Mouse (Mus musculus): Measurements from ENCODE around the gene Epha2. TPM values are rescaled to one million over a fixed set of nuclear protein-coding genes. Genes with fewer than 3 reads are reported as not detected.

Gene Epha2
- polyA plus RNA-seq, 1 experiment, result 86.3 TPM

DNA sequence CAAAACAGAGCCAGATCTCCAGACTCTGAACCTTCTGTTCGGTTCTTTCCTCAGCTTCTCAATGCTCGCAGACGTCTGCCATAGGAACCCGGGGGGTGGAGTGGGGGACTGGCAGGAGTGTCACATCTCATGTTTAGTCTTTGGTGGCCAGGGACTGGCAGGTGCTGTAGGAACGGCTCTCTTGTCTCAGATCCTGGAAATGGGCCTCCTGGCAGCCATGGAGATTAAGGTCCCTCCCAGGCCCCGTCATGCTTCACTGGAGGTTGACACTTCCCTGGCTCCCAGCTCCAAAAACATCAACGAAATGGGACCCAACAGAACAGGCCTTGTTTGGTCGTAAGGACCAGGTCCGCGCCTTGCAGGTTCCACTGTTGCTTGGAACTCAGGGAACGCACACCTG is 47.6 kb downstream of the Epha2 start:
- 85% methylated on average over 11 of the region's 11 CpGs for WGBS
- H3K4me3 ChIP-seq (ENCODE audit: low read depth, low read length), result no peak overlapping the region
- H3K36me3 ChIP-seq (ENCODE audit: control insufficient read depth, insufficient read depth, low read length), result no peaks in the 10 kb centered on the region
- peaks cover 4% of the 10 kb centered on the region; the same call in 1 of the 2 replicates for H3K4me1 ChIP-seq (ENCODE audit: control insufficient read depth, insufficient read depth, insufficient read length, low read length)
- no peaks in the 10 kb centered on the region for H3K27me3 ChIP-seq (ENCODE audit: control insufficient read depth, insufficient read depth, low read length)
- H3K27ac ChIP-seq (ENCODE audit: insufficient read depth, low read depth, low read length), result no peak overlapping the region
- no peak for TF ChIP-seq CTCF (IDR thresholded peaks at IDR 0.05; ENCODE audit: extremely low read depth, insufficient read length, insufficient replicate concordance, low read depth, low read length)
- TF ChIP-seq POLR2A (IDR thresholded peaks at IDR 0.05; ENCODE audit: low read depth, low read length), result no peak

DNA sequence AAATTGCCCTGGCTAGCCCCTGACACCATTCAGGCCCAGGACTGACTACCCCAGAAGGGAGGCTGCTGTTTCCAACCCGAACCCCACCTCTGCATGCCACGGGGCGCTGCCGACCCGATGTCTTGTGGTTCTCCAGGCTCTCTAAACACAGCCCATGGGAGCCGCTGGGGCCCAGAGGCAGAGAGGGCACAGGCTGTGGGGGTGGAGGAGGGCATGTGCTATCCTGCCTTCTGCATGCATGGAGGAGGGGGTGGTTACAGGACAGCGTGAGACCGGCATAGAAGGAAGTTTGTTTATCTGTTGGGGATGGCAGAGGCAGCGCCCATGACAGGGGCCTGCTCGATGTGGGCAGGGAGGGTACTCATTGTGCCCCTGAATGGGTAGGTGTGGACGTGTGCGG is 49.0 kb downstream of the Epha2 start:
- peaks cover 10% of the 10 kb centered on the region; the same call in 1 of the 2 replicates for H3K4me1 ChIP-seq (ENCODE audit: control insufficient read depth, insufficient read depth, insufficient read length, low read length)
- no peak overlapping the region for H3K27ac ChIP-seq (ENCODE audit: insufficient read depth, low read depth, low read length)
- H3K36me3 ChIP-seq (ENCODE audit: control insufficient read depth, insufficient read depth, low read length), result no peaks in the 10 kb centered on the region
- 79% methylated on average over 12 of the region's 12 CpGs for WGBS
- H3K27me3 ChIP-seq (ENCODE audit: control insufficient read depth, insufficient read depth, low read length), result no peaks in the 10 kb centered on the region
- H3K4me3 ChIP-seq (ENCODE audit: low read depth, low read length), result no peak overlapping the region
- TF ChIP-seq POLR2A (IDR thresholded peaks at IDR 0.05; ENCODE audit: low read depth, low read length) (no peak), CTCF (IDR thresholded peaks at IDR 0.05; ENCODE audit: extremely low read depth, insufficient read length, insufficient replicate concordance, low read depth, low read length) (no peak)

DNA sequence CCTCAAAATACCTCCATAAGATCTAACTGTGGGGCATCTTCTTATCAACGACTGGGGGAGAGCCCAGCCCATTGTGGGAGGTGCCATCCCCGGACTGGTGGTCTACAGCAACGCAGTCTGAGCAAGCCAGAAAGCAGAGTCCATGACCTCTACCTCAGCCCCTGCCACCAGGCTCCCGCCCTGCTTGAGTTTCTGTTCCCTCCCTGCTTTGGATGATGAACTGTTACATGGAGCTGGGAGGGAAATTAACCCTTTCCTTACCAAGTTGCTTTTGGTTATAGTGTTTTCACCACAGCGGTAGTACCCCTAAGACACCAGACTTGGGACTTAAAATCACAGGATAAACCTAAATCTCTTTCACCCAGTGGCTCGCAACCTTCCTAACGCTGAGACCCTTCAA is 50.9 kb downstream of the Epha2 start:
- no peak overlapping the region for H3K4me3 ChIP-seq (ENCODE audit: low read depth, low read length)
- no peaks in the 10 kb centered on the region for H3K36me3 ChIP-seq (ENCODE audit: control insufficient read depth, insufficient read depth, low read length)
- H3K27me3 ChIP-seq (ENCODE audit: control insufficient read depth, insufficient read depth, low read length), result no peaks in the 10 kb centered on the region
- TF ChIP-seq CTCF (IDR thresholded peaks at IDR 0.05; ENCODE audit: extremely low read depth, insufficient read length, insufficient replicate concordance, low read depth, low read length), result no peak
- TF ChIP-seq POLR2A (IDR thresholded peaks at IDR 0.05; ENCODE audit: low read depth, low read length), result no peak
- 64% methylated on average over 7 of the region's 7 CpGs for WGBS
- no peak overlapping the region for H3K27ac ChIP-seq (ENCODE audit: insufficient read depth, low read depth, low read length)
- peaks cover 10% of the 10 kb centered on the region; the same call in 1 of the 2 replicates for H3K4me1 ChIP-seq (ENCODE audit: control insufficient read depth, insufficient read depth, insufficient read length, low read length)

DNA sequence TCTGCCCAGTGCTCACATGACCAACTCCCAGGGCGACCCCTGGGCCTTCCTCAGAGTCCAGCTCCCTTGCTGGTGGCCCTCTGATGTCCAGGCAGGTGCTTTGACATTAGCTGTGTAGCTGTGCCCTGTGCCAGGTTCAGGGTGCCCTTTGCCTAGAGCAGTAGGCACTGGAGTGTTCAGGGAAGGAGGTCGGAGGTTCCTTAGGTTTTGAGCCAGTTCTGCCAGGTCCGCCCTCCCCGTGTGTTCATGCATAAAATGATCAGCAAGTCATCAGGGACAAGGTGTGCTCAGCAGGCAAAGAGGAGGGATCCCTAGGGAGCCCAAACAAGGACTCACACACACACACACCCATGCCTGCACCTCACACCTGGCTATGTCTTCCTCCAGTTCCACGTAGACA is 51.9 kb downstream of the Epha2 start:
- no peaks in the 10 kb centered on the region for H3K27me3 ChIP-seq (ENCODE audit: control insufficient read depth, insufficient read depth, low read length)
- no peak overlapping the region for H3K4me3 ChIP-seq (ENCODE audit: low read depth, low read length)
- H3K36me3 ChIP-seq (ENCODE audit: control insufficient read depth, insufficient read depth, low read length), result no peaks in the 10 kb centered on the region
- 76% methylated on average over 5 of the region's 5 CpGs for WGBS
- 0 out of 2 replicates have a peak, but pooled peaks cover 7% of the 10 kb centered on the region for H3K4me1 ChIP-seq (ENCODE audit: control insufficient read depth, insufficient read depth, insufficient read length, low read length)
- H3K27ac ChIP-seq (ENCODE audit: insufficient read depth, low read depth, low read length), result no peak overlapping the region
- TF ChIP-seq CTCF (IDR thresholded peaks at IDR 0.05; ENCODE audit: extremely low read depth, insufficient read length, insufficient replicate concordance, low read depth, low read length), result no peak
- TF ChIP-seq POLR2A (IDR thresholded peaks at IDR 0.05; ENCODE audit: low read depth, low read length), result no peak

DNA sequence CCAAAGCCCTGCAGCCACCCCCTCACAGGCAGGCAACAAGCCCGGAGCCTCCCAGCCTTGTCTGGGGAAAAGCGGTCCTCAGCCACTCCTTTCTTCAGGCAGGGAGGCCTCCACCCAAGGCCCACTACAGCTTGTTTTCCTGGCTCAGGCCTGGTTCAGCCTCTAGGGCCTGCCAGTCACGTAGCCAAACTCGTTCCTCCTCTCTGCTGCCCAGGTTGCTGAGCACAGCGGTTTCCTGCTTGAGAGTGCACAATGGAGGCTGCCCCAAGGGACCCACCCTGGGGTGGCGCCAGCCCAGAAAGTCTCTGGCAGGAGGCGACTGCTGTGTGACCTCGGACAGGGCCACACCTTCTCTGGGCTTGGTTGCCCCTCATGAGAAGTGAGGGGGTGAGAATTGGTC is 52.8 kb downstream of the Epha2 start:
- Histone ChIP-seq H3K36me3 (ENCODE audit: control insufficient read depth, insufficient read depth, low read length) (no peaks in the 10 kb centered on the region), H3K27me3 (ENCODE audit: control insufficient read depth, insufficient read depth, low read length) (no peaks in the 10 kb centered on the region), H3K27ac (ENCODE audit: insufficient read depth, low read depth, low read length) (no peak overlapping the region), H3K4me1 (ENCODE audit: control insufficient read depth, insufficient read depth, insufficient read length, low read length) (0 out of 2 replicates have a peak, but pooled peaks cover 7% of the 10 kb centered on the region), H3K4me3 (ENCODE audit: low read depth, low read length) (no peak overlapping the region)
- TF ChIP-seq POLR2A (IDR thresholded peaks at IDR 0.05; ENCODE audit: low read depth, low read length) (no peak), CTCF (IDR thresholded peaks at IDR 0.05; ENCODE audit: extremely low read depth, insufficient read length, insufficient replicate concordance, low read depth, low read length) (no peak)
- WGBS, result 35% methylated on average over 8 of the region's 8 CpGs

DNA sequence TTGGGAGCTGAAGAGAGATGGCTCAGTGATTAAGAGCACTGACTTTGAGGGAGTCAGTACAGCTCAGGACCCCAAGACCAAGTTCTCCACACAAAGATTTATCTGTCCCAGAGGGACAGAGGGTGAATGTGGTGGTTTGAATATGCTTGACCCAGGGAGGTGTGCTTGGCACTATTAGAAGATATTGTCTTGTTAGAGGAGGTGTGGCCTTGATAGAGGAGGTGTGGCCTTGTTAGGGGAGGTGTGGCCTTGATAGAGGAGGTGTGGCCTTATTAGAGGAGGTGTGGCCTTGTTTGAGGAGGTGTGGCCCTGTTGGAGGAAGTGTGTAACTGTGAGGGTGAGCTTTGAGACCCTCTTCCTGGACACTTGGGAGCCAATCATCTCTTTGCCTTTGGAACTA is 56.8 kb downstream of the Epha2 start:
- H3K27me3 ChIP-seq (ENCODE audit: control insufficient read depth, insufficient read depth, low read length), result no peaks in the 10 kb centered on the region
- no peaks in the 10 kb centered on the region for H3K36me3 ChIP-seq (ENCODE audit: control insufficient read depth, insufficient read depth, low read length)
- no peak overlapping the region for H3K27ac ChIP-seq (ENCODE audit: insufficient read depth, low read depth, low read length)
- no peak overlapping the region for H3K4me3 ChIP-seq (ENCODE audit: low read depth, low read length)
- TF ChIP-seq POLR2A (IDR thresholded peaks at IDR 0.05; ENCODE audit: low read depth, low read length), result no peak
- TF ChIP-seq CTCF (IDR thresholded peaks at IDR 0.05; ENCODE audit: extremely low read depth, insufficient read length, insufficient replicate concordance, low read depth, low read length), result no peak
- peaks cover 10% of the 10 kb centered on the region for H3K4me1 ChIP-seq (ENCODE audit: control insufficient read depth, insufficient read depth, insufficient read length, low read length)

DNA sequence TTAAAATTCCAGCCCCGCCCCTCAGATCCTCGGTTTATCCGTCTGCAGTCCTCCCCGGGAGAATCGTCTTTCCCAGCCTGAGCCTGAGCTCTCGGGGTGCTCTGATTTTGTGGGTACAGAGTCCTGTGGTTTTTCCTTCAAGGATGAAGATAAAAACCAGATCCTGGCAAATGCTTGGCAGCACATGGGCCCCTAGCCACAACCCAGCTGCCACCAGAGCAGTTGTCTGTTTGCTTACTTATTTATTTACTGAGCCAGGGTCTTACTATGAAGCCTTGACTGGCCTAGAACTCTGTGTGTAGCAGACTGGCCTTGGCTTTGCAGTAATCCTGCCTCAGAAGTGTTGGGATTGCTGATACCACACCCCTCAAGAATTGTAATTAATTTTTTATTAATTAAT is 58.2 kb downstream of the Epha2 start:
- H3K4me1 ChIP-seq (ENCODE audit: control insufficient read depth, insufficient read depth, insufficient read length, low read length), result peaks cover 4% of the 10 kb centered on the region
- no peak overlapping the region for H3K27ac ChIP-seq (ENCODE audit: insufficient read depth, low read depth, low read length)
- H3K27me3 ChIP-seq (ENCODE audit: control insufficient read depth, insufficient read depth, low read length), result no peaks in the 10 kb centered on the region
- H3K4me3 ChIP-seq (ENCODE audit: low read depth, low read length), result no peak overlapping the region
- TF ChIP-seq CTCF (IDR thresholded peaks at IDR 0.05; ENCODE audit: extremely low read depth, insufficient read length, insufficient replicate concordance, low read depth, low read length), result no peak
- no peak for TF ChIP-seq POLR2A (IDR thresholded peaks at IDR 0.05; ENCODE audit: low read depth, low read length)
- H3K36me3 ChIP-seq (ENCODE audit: control insufficient read depth, insufficient read depth, low read length), result no peaks in the 10 kb centered on the region
- WGBS, result 92% methylated on average over 6 of the region's 6 CpGs

DNA sequence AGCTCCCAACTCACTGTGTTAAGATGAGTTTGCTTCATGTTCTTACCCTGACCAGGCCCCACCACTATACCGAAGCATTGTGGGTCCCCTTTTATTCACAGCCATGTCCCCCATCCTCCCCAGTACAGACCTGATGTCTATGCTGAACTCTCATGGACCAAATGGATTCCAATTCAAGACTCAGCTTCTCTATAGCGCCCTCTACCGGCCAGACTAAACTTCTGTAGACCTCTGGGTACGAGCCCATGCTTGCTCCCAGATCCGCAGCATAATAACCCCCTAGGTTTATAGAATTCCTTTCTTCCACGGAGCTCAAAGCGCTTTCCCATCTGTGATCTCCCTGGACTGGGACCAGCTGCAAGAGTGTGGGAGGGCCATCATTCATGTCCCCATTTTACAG is 59.8 kb downstream of the Epha2 start:
- Histone ChIP-seq H3K27ac (ENCODE audit: insufficient read depth, low read depth, low read length) (no peak overlapping the region), H3K27me3 (ENCODE audit: control insufficient read depth, insufficient read depth, low read length) (no peaks in the 10 kb centered on the region), H3K4me3 (ENCODE audit: low read depth, low read length) (no peak overlapping the region), H3K4me1 (ENCODE audit: control insufficient read depth, insufficient read depth, insufficient read length, low read length) (peaks cover 4% of the 10 kb centered on the region), H3K36me3 (ENCODE audit: control insufficient read depth, insufficient read depth, low read length) (no peaks in the 10 kb centered on the region)
- 48% methylated on average over 7 of the region's 7 CpGs for WGBS
- TF ChIP-seq POLR2A (IDR thresholded peaks at IDR 0.05; ENCODE audit: low read depth, low read length), result no peak
- TF ChIP-seq CTCF (IDR thresholded peaks at IDR 0.05; ENCODE audit: extremely low read depth, insufficient read length, insufficient replicate concordance, low read depth, low read length), result peak; percentile 74; the same call in 1 of the 2 replicates

Data from small intestine, adult 2 months (tissue).